Mouse (Mus musculus) heart, postnatal 0 days (tissue): ENCODE data around the gene Rgs13. TPM values are rescaled to one million over a fixed set of nuclear protein-coding genes. Genes with fewer than 3 reads are reported as not detected.
"Not testable (repeated sequence)": the region's sequence is repeated elsewhere in the genome, so short reads cannot be mapped to it uniquely, and the experiment has no call there.

Source experiments
- ATAC-seq: fragments of 200-750 bp; cut with Nextera tagmentation; 2 replicates; pipeline ENCODE4 v1.8.0; 2017; ENCODE audit warnings: low read depth, moderate number of reproducible peaks, moderate library complexity; ENCODE audit not compliant: insufficient read depth
- DNase-seq: peaks from one replicate; pipeline ENCODE4 v3.0.0-alpha.2; 2016; ENCODE audit warnings: low spot score
- H3K27ac ChIP-seq: fragments of 300-500 bp; sonication (generic); 2 replicates; pipeline ENCODE4 v1.5.1; 2014; ENCODE audit warnings: low read depth, mild to moderate bottlenecking
- H3K27me3 ChIP-seq: fragments of 300-500 bp; sonication (generic); 2 replicates; pipeline ENCODE4 v1.6.1; 2014; ENCODE audit warnings: low read length, mixed read lengths; ENCODE audit not compliant: control insufficient read depth, insufficient read depth
- H3K36me3 ChIP-seq: fragments of 300-500 bp; sonication (generic); replicated peaks from 2 replicates; pipeline ENCODE4 v1.6.1; 2014; ENCODE audit warnings: low read length, mixed read lengths; ENCODE audit not compliant: control insufficient read depth, insufficient read depth
- H3K4me1 ChIP-seq: fragments of 300-500 bp; sonication (generic); 2 replicates; pipeline ENCODE4 v1.6.1; 2014; ENCODE audit warnings: antibody characterized with exemption; ENCODE audit not compliant: control insufficient read depth, insufficient read depth
- H3K4me2 ChIP-seq: fragments of 300-500 bp; sonication (generic); 2 replicates; pipeline ENCODE4 v1.6.1; 2014; ENCODE audit warnings: low read depth, mild to moderate bottlenecking, low read length, moderate library complexity
- H3K4me3 ChIP-seq: fragments of 300-500 bp; sonication (generic); 2 replicates; pipeline ENCODE4 v1.5.1; 2014; ENCODE audit warnings: low read depth, low read length
- H3K9ac ChIP-seq: fragments of 300-500 bp; sonication (generic); replicated peaks from 2 replicates; pipeline ENCODE4 v1.6.1; 2014; ENCODE audit warnings: low read depth, low read length, mixed read lengths
- H3K9me3 ChIP-seq: fragments of 300-500 bp; sonication (generic); replicated peaks from 2 replicates; pipeline ENCODE4 v1.6.1; 2016; ENCODE audit warnings: low read length; ENCODE audit not compliant: control insufficient read depth
- CTCF ChIP-seq: IDR thresholded peaks from 2 replicates; pipeline ENCODE4 v1.5.1; 2016; ENCODE audit warnings: antibody characterized with exemption, control low read depth, low read depth
- EP300 ChIP-seq: IDR thresholded peaks from 2 replicates; pipeline ENCODE4 v1.6.1; 2016; ENCODE audit warnings: antibody characterized with exemption, low read depth
- WGBS: fragments of 180-500 bp; shearing (Covaris S2); extraction: QIAGEN DNeasy Blood & Tissue Kit; methylation state at CpG from one replicate; pipeline ENCODE4 v1.1.7; 2014; 5-methylcytosine and 5-hydroxymethylcytosine counted together
- polyA plus RNA-seq: library from polyadenylated mRNA; unstranded; fragments of >200 nt; fragmentation: Nextera tagmentation; extraction: Ambion mirVana; gene quantifications from 2 replicates; pipeline ENCODE4 v1.2.1, GENCODE M21; 2015
- total RNA-seq: library from RNA; depleted of rRNA; stranded (reverse); fragments of >200 nt; gene quantifications from 2 replicates; pipeline ENCODE4 v1.2.3, GENCODE M21; 2014; ENCODE audit warnings: low replicate concordance

The Rgs13 gene
- total and polyA plus RNA-seq, 2 experiments from 2014 or later = 0.23 TPM; not detected in 1

DNA sequence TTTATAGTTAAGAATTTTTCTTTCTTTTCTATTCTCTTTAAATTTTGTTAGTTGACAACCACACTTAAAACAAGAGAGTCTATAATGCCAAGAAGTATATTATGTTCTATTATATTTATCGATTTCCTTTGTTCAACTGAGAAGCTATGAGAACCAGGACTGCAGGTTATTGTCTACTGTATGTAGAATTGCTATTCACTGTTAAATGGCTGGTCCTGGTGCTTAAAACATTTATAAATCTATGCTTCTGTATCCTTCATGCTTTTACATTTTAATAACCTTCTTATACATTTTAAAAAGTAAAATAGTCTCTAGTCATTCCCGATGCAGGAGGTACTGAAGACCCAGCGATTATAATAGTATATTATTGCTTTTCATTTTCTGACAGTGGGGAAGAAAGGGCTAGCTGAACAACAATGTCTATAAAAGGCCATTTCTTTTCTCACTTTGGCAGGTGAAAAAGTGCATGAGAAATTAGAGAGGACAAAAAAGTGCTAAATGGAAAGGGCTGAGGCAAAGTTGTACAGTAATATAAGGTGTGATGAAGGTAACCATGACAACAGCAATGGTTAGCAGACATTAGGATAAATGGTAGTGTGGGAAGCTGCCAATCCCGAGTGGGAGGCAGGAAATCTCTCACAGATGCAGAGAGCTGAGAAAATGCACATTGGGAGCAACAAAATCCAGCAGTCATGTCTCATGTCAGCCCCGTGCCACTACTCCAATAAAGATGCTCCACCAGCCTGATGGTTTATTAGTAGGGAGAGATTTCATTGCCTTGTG lies 25.6 kb downstream of the Rgs13 start:
- no peak for ATAC-seq
- DNase-seq = no peak
- Histone ChIP-seq H3K4me2 (no peak overlapping the region), H3K27ac (no peak overlapping the region), H3K9ac (no peak overlapping the region), H3K36me3 (no peaks in the 10 kb centered on the region), H3K4me3 (no peak overlapping the region), H3K27me3 (no peaks in the 10 kb centered on the region), H3K9me3 (no peaks in the 10 kb centered on the region), H3K4me1 (no peaks in the 10 kb centered on the region)
- WGBS = 71% methylated on average over 5 of the region's 5 CpGs
- TF ChIP-seq EP300 = no peak
- no peak for TF ChIP-seq CTCF

DNA sequence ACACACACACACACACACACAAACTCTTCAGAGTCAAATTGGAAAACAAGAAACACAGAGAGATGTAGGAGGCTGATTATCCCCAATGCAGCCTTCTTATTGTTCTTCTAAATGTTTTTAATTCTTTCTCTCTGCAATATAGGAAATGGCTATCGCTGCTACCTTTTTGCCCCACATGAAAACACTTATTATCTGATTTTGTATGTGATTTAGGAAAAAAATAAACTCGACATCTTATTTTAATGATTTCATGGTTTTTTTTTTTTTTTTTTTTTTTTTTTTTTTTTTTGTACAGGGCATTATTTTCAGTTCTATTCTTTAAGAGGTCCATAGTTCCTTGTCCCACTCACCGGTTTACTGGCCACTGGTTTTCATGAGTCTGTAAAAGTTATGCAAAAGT lies 27.2 kb downstream of the Rgs13 start:
- H3K4me2 ChIP-seq = no peak overlapping the region
- no peak overlapping the region for H3K27ac ChIP-seq
- H3K36me3 ChIP-seq = no peaks in the 10 kb centered on the region
- ATAC-seq (no peak), DNase-seq (no peak)
- H3K4me3 ChIP-seq = no peak overlapping the region
- WGBS = 78% methylated on average over 3 of the region's 3 CpGs
- TF ChIP-seq CTCF (no peak), EP300 (no peak)
- H3K4me1 ChIP-seq = no peaks in the 10 kb centered on the region
- H3K27me3 ChIP-seq = no peaks in the 10 kb centered on the region
- H3K9ac ChIP-seq = no peak overlapping the region
- no peaks in the 10 kb centered on the region for H3K9me3 ChIP-seq

- not testable (repeated sequence) for DNase-seq, ATAC-seq, H3K4me3 ChIP-seq, H3K9ac ChIP-seq, H3K9me3 ChIP-seq, H3K27me3 ChIP-seq, H3K4me1 ChIP-seq, H3K36me3 ChIP-seq, H3K4me2 ChIP-seq, H3K27ac ChIP-seq
- 71% methylated on average over 2 of the region's 2 CpGs for WGBS
Observed at GRCm38 (mm10) chr1:144141398-144141797, 35.8 kb downstream of the Rgs13 start.

- no peak for TF ChIP-seq CTCF
- TF ChIP-seq EP300 = no peak
- no peaks in the 10 kb centered on the region for H3K27me3 ChIP-seq
- H3K4me3 ChIP-seq = no peak overlapping the region
- no peaks in the 10 kb centered on the region for H3K36me3 ChIP-seq
- no peak overlapping the region for H3K27ac ChIP-seq
- H3K9ac ChIP-seq = no peak overlapping the region
- WGBS = 85% methylated on average over 1 of the region's 1 CpGs
- no peak overlapping the region for H3K4me2 ChIP-seq
- H3K9me3 ChIP-seq = no peaks in the 10 kb centered on the region
- ATAC-seq (no peak), DNase-seq (no peak)
- no peaks in the 10 kb centered on the region for H3K4me1 ChIP-seq
Observed at GRCm38 (mm10) chr1:144139847-144140246, 37.3 kb downstream of the Rgs13 start.

GRCm38 (mm10) chr1:144127965-144128364 lies 49.2 kb downstream of the Rgs13 start:
- Histone ChIP-seq H3K4me3 (no peak overlapping the region), H3K4me1 (no peaks in the 10 kb centered on the region)
- no peak for TF ChIP-seq EP300
- TF ChIP-seq CTCF = no peak

DNA sequence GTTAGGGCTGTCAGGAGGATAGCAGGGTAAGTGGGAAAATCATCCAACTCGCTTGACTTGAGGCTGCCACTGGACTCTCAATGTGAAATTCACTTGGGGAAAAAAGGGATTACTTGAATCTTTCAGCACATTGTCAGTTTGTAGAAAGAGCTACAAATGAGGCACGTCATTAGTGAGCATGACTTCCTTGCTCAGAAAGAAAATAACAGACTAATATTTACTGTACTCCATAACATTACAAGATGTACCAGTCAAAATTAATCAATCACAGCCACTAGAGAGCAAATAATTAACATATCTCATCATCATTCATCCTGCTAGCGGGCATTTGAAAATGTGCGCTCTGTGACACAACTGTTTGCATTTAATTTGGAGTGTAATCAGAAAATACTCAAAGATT lies 57.1 kb downstream of the Rgs13 start:
- Histone ChIP-seq H3K27me3 (no peaks in the 10 kb centered on the region), H3K9me3 (no peaks in the 10 kb centered on the region), H3K27ac (no peak overlapping the region), H3K36me3 (no peaks in the 10 kb centered on the region), H3K9ac (no peak overlapping the region), H3K4me1 (no peaks in the 10 kb centered on the region), H3K4me2 (no peak overlapping the region), H3K4me3 (no peak overlapping the region)
- WGBS = 87% methylated on average over 4 of the region's 4 CpGs
- TF ChIP-seq EP300 = no peak
- no peak for TF ChIP-seq CTCF
- ATAC-seq (no peak), DNase-seq (no peak)

More at GRCm38 (mm10) chr1:144127965-144128364, 49.2 kb downstream of the Rgs13 start:
- no peak overlapping the region for H3K9ac ChIP-seq
- H3K9me3 ChIP-seq = no peaks in the 10 kb centered on the region
- H3K27ac ChIP-seq = no peak overlapping the region
- H3K27me3 ChIP-seq = no peaks in the 10 kb centered on the region
- no peaks in the 10 kb centered on the region for H3K36me3 ChIP-seq
- no peak overlapping the region for H3K4me2 ChIP-seq
- DNase-seq = no peak
- WGBS = 73% methylated on average over 7 of the region's 7 CpGs
- ATAC-seq = no peak
